Mouse (Mus musculus) embryonic fibroblast, embryonic 13.5 days (primary cell): ENCODE measurements around the gene Kcnq1. TPM values are rescaled to one million over a fixed set of nuclear protein-coding genes. Genes with fewer than 3 reads are reported as not detected.

Source experiments
- H3K27ac ChIP-seq: 2 replicates; pipeline ENCODE4 v1.5.1; 2012; ENCODE audit warnings: low read length, control low read depth, inconsistent platforms; ENCODE audit not compliant: insufficient read depth
- H3K4me1 ChIP-seq: 2 replicates; pipeline ENCODE4 v1.6.1; 2011; ENCODE audit warnings: low read length; ENCODE audit not compliant: control insufficient read depth, insufficient read depth
- H3K4me3 ChIP-seq: 2 replicates; pipeline ENCODE4 v1.5.1; 2011; ENCODE audit warnings: mild to moderate bottlenecking, control low read depth, low read length; ENCODE audit not compliant: insufficient read depth
- CTCF ChIP-seq: IDR thresholded peaks from 2 replicates; pipeline ENCODE4 v1.5.1; 2011; ENCODE audit warnings: mild to moderate bottlenecking, control low read depth, low read length, moderate library complexity, borderline replicate concordance; ENCODE audit not compliant: insufficient read depth
- POLR2A ChIP-seq: IDR thresholded peaks from 2 replicates; pipeline ENCODE4 v1.6.1; 2011; ENCODE audit warnings: low read depth, mild to moderate bottlenecking, control low read depth, low read length, moderate library complexity
- polyA plus RNA-seq: library from polyadenylated mRNA; stranded (reverse); fragments of >200 nt; gene quantifications from 2 replicates; pipeline ENCODE4 v1.2.4, GENCODE M21; 2011; ENCODE audit warnings: low read depth; ENCODE audit not compliant: missing spikeins, insufficient read length

The Kcnq1 gene
- polyA plus RNA-seq, 1 experiment: not detected

GRCm38 (mm10) chr7:143153915-143154373, 47.8 kb downstream of the Kcnq1 start:
- TF ChIP-seq CTCF (peak; percentile 93), POLR2A (no peak)
- Histone ChIP-seq H3K4me3 (no peak overlapping the region), H3K4me1 (peaks cover 10% of the 10 kb centered on the region; the same call in 1 of the 2 replicates), H3K27ac (peak overlapping the region; percentile 3; the same call in 1 of the 2 replicates)

DNA sequence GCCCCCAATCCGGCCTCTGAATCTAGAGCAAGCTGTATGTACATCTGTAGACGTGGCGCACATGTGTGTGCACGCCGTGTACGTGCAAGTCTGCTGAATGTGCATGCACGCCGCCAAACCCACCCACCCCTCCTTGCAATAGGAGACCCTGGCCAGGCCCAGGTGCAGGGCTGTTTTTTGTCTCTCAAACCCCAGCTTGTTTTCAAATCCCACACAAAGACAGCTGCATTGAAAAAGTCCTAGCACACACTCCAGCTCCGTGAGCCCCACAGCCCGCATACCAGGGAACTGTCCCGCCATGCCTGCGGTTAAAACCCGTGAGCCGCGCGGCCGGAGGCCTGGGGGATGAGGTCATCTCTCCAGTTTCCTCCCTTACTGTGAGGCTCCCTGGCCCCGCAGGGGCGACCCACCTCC, 48.3 kb downstream of the Kcnq1 start:
- H3K4me3 ChIP-seq: no peak overlapping the region
- TF ChIP-seq POLR2A: no peak
- no peak for TF ChIP-seq CTCF

GRCm38 (mm10) chr7:143155257-143155656, 49.1 kb downstream of the Kcnq1 start:
- TF ChIP-seq CTCF (no peak), POLR2A (no peak)
- Histone ChIP-seq H3K4me3 (no peak overlapping the region), H3K4me1 (peaks cover 10% of the 10 kb centered on the region; the same call in 1 of the 2 replicates), H3K27ac (no peak overlapping the region)

More for the DNA sequence above, 48.3 kb downstream of the Kcnq1 start:
- Histone ChIP-seq H3K27ac (no peak overlapping the region; the same call in 1 of the 2 replicates), H3K4me1 (peaks cover 10% of the 10 kb centered on the region; the same call in 1 of the 2 replicates)

- no peak overlapping the region for H3K4me3 ChIP-seq
- no peak for TF ChIP-seq POLR2A
- no peak for TF ChIP-seq CTCF
- H3K4me1 ChIP-seq: peaks cover 15% of the 10 kb centered on the region; the same call in 1 of the 2 replicates
- H3K27ac ChIP-seq: no peak overlapping the region
Measured at GRCm38 (mm10) chr7:143158690-143159425, 52.7 kb downstream of the Kcnq1 start.

GRCm38 (mm10) chr7:143159446-143159845, 53.3 kb downstream of the Kcnq1 start:
- H3K4me1 ChIP-seq: peaks cover 13% of the 10 kb centered on the region; the same call in 1 of the 2 replicates
- H3K4me3 ChIP-seq: no peak overlapping the region
- no peak overlapping the region for H3K27ac ChIP-seq
- TF ChIP-seq CTCF (no peak), POLR2A (no peak)

DNA sequence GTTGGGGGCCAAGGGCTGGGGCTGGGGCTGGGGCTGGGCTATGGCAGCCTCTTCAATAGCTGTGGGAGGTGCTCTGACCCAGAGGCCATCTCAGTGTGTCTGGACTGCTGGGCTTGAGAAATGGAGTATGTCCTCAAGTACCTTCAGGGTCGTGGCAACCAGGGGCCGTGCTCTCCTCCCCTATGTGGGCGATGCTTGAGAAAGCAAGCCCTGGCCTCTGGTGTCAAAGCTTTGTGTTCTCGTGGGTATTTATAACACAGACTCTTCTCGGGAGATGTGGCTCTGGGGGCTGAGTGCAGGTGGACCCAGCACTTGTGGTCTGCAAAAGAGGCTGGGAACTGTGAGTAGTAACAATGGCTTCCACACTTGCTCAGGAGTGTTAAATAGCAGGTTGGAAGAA, 53.9 kb downstream of the Kcnq1 start:
- Histone ChIP-seq H3K4me1 (peaks cover 7% of the 10 kb centered on the region; the same call in 1 of the 2 replicates), H3K4me3 (no peak overlapping the region), H3K27ac (no peak overlapping the region)
- TF ChIP-seq CTCF: no peak
- TF ChIP-seq POLR2A: no peak

DNA sequence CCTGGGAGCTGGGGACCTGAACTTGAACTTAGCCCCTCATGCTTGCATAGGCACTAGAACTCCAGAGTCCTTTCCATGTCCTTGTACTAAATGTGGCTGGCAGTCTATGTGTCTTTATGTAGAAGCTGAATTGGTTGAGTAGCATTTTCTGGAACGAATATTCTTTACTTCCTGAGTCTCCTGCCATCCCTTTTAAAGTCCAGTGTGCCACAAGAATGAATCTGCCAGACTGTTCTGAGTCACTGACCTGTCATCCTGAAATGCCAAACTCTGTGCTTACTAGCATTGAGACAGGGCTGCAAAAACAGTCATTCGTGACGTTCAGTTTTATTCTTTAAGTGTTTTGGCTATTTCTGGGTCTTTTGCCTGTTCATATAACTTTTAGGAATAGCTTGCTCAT, 55.9 kb downstream of the Kcnq1 start:
- Histone ChIP-seq H3K4me1 (peaks cover 5% of the 10 kb centered on the region; the same call in 1 of the 2 replicates), H3K4me3 (no peak overlapping the region), H3K27ac (no peak overlapping the region; the same call in 1 of the 2 replicates)
- no peak for TF ChIP-seq POLR2A
- no peak for TF ChIP-seq CTCF

DNA sequence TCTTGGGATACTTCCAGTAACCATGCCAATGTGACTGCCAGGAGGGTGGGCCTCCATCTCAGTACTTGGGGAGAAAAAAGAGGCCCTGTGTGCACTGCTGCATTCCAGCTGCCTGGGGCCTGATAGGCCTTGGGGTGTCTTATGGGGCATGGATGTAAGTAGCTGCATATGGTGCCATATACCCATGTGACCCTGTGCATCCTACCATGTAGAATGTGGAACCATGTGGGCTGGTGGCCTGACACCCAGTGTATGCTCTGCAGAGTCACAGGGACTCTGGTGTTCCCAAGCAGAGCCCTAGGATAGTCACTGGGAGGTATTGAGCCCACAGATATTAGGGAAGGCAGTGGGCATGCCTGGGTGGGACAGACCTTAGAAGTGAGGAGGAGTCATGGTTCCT, 57.9 kb downstream of the Kcnq1 start:
- H3K27ac ChIP-seq: no peak overlapping the region
- peaks cover 5% of the 10 kb centered on the region; the same call in 1 of the 2 replicates for H3K4me1 ChIP-seq
- H3K4me3 ChIP-seq: no peak overlapping the region
- TF ChIP-seq CTCF: no peak
- no peak for TF ChIP-seq POLR2A

GRCm38 (mm10) chr7:143165687-143166265, 59.6 kb downstream of the Kcnq1 start:
- Histone ChIP-seq H3K4me3 (no peak overlapping the region), H3K4me1 (peaks cover 5% of the 10 kb centered on the region; the same call in 1 of the 2 replicates), H3K27ac (no peak overlapping the region)
- TF ChIP-seq CTCF (no peak), POLR2A (no peak)

- Histone ChIP-seq H3K4me3 (no peak overlapping the region), H3K4me1 (no peaks in the 10 kb centered on the region), H3K27ac (no peak overlapping the region)
- no peak for TF ChIP-seq POLR2A
- no peak for TF ChIP-seq CTCF
Measured at GRCm38 (mm10) chr7:143167275-143167674, 61.1 kb downstream of the Kcnq1 start.
